ENCODE assay signal across 12 mouse cellular contexts in genomic region chr8:94900617-94901016, GRCm38 (mm10). TPM values are rescaled to one million over a fixed set of nuclear protein-coding genes. Genes with fewer than 3 reads are reported as not detected.
DNase-seq lines count a peak whose midpoint lies in the region; ATAC-seq and TF ChIP-seq lines count a peak whose summit lies in the region.
"Had no signal": no experiment of that assay in that cellular context is flagged by ENCODE, and none has a peak within 500 bp of the region (broad histone marks: within the 10 kb centered on the region; RNA-seq: fewer than 3 reads in every experiment).

No protein-coding gene starts in this region.

- H3K9me3 ChIP-seq in hindbrain, embryonic 12.5 days (replicated peaks): no peaks in the 10 kb centered on the region
- H3K9me3 ChIP-seq in hindbrain, postnatal 0 days (ENCODE audit: low read length): no peaks in the 10 kb centered on the region
- H3K9me3 ChIP-seq in neural tube, embryonic 13.5 days: no peaks in the 10 kb centered on the region
- H3K9me3 ChIP-seq in neural tube, embryonic 15.5 days (replicated peaks): no peaks in the 10 kb centered on the region
- no peaks in the 10 kb centered on the region for H3K9me3 ChIP-seq in intestine, embryonic 15.5 days

- no peak for ATAC-seq in hindbrain, embryonic 12.5 days (ENCODE audit: low FRiP score)
- ATAC-seq in hindbrain, postnatal 0 days: no peak
- ATAC-seq in neural tube, embryonic 13.5 days (ENCODE audit: low read depth): no peak
- no peak for ATAC-seq in neural tube, embryonic 15.5 days (ENCODE audit: low FRiP score)
- no peak for ATAC-seq in intestine, embryonic 15.5 days

- H3K27me3 ChIP-seq in hindbrain, embryonic 12.5 days: no peaks in the 10 kb centered on the region
- no peaks in the 10 kb centered on the region; the same call in 1 of the 2 replicates for H3K27me3 ChIP-seq in hindbrain, postnatal 0 days (ENCODE audit: insufficient read depth, low read length)
- H3K27me3 ChIP-seq in neural tube, embryonic 13.5 days: no peaks in the 10 kb centered on the region
- no peaks in the 10 kb centered on the region for H3K27me3 ChIP-seq in neural tube, embryonic 15.5 days (replicated peaks)
- no peaks in the 10 kb centered on the region for H3K27me3 ChIP-seq in intestine, embryonic 15.5 days (replicated peaks)

- no peak overlapping the region; the same call in 1 of the 2 replicates for H3K4me2 ChIP-seq in hindbrain, embryonic 12.5 days (replicated peaks)
- H3K4me2 ChIP-seq in hindbrain, postnatal 0 days (ENCODE audit: low read depth, low read length): no peak overlapping the region
- no peak overlapping the region for H3K4me2 ChIP-seq in neural tube, embryonic 13.5 days
- H3K4me2 ChIP-seq in neural tube, embryonic 15.5 days: no peak overlapping the region
- peak overlapping the region; percentile 30 for H3K4me2 ChIP-seq in intestine, embryonic 15.5 days (replicated peaks)

- DNase-seq in hindbrain, postnatal 0 days (ENCODE audit: low spot score): no peak
- DNase-seq in left cerebral cortex, adult 9 months (ENCODE audit: low spot score in 2 of 2): no peak
- no peak for DNase-seq in spleen, postnatal 4 days (ENCODE audit: low spot score in 2 of 2)
- DNase-seq in left cerebral cortex, adult 8-10 months (ENCODE audit: low spot score in 2 of 2): no peak
- DNase-seq: cerebellum, adult 11 months; lung, adult 2 months; right cerebral cortex, postnatal 14 days; thymus, adult 2 months had no signal

- peaks cover 15% of the 10 kb centered on the region for H3K4me1 ChIP-seq in hindbrain, embryonic 12.5 days
- peaks cover 15% of the 10 kb centered on the region for H3K4me1 ChIP-seq in hindbrain, postnatal 0 days (ENCODE audit: insufficient read depth, low read length)
- H3K4me1 ChIP-seq in neural tube, embryonic 13.5 days (replicated peaks): peaks cover 46% of the 10 kb centered on the region
- peaks cover 21% of the 10 kb centered on the region for H3K4me1 ChIP-seq in neural tube, embryonic 15.5 days
- H3K4me1 ChIP-seq in intestine, embryonic 15.5 days (replicated peaks): peaks cover 46% of the 10 kb centered on the region

- H3K27ac ChIP-seq in hindbrain, embryonic 12.5 days: no peak overlapping the region
- H3K27ac ChIP-seq in hindbrain, postnatal 0 days: no peak overlapping the region
- no peak overlapping the region for H3K27ac ChIP-seq in neural tube, embryonic 13.5 days (replicated peaks)
- no peak overlapping the region for H3K27ac ChIP-seq in neural tube, embryonic 15.5 days (replicated peaks)
- peak overlapping the region; percentile 86 for H3K27ac ChIP-seq in intestine, embryonic 15.5 days

- 0 out of 2 replicates have a peak overlapping the region, but pooled peaks have one; percentile 20 for H3K9ac ChIP-seq in hindbrain, embryonic 12.5 days
- H3K9ac ChIP-seq in hindbrain, postnatal 0 days (replicated peaks; ENCODE audit: low read length): no peak overlapping the region
- H3K9ac ChIP-seq in neural tube, embryonic 13.5 days: peak overlapping the region; percentile 45; the same call in 1 of the 2 replicates
- H3K9ac ChIP-seq in neural tube, embryonic 15.5 days (replicated peaks): no peak overlapping the region
- H3K9ac ChIP-seq in intestine, embryonic 15.5 days: no peak overlapping the region

- no peaks in the 10 kb centered on the region for H3K36me3 ChIP-seq in hindbrain, embryonic 12.5 days
- H3K36me3 ChIP-seq in hindbrain, postnatal 0 days (ENCODE audit: insufficient read depth, low read length): no peaks in the 10 kb centered on the region; the same call in 1 of the 2 replicates
- no peaks in the 10 kb centered on the region for H3K36me3 ChIP-seq in neural tube, embryonic 13.5 days
- no peaks in the 10 kb centered on the region for H3K36me3 ChIP-seq in neural tube, embryonic 15.5 days
- peaks cover 2% of the 10 kb centered on the region; the same call in 1 of the 2 replicates for H3K36me3 ChIP-seq in intestine, embryonic 15.5 days

- 15% methylated on average over 6 of the region's 6 CpGs for WGBS in hindbrain, embryonic 12.5 days
- 23% methylated on average over 6 of the region's 6 CpGs for WGBS in hindbrain, postnatal 0 days
- WGBS in neural tube, embryonic 13.5 days: 18% methylated on average over 6 of the region's 6 CpGs
- WGBS in neural tube, embryonic 15.5 days: 34% methylated on average over 6 of the region's 6 CpGs
- 22% methylated on average over 6 of the region's 6 CpGs for WGBS in intestine, embryonic 15.5 days

- no peak for TF ChIP-seq CTCF in hindbrain, postnatal 0 days (IDR thresholded peaks at IDR 0.05; ENCODE audit: low read depth)

- H3K4me3 ChIP-seq in hindbrain, embryonic 12.5 days: no peak overlapping the region
- H3K4me3 ChIP-seq in hindbrain, postnatal 0 days (ENCODE audit: low read length): no peak overlapping the region
- no peak overlapping the region for H3K4me3 ChIP-seq in neural tube, embryonic 13.5 days
- no peak overlapping the region for H3K4me3 ChIP-seq in neural tube, embryonic 15.5 days (replicated peaks)
- H3K4me3 ChIP-seq in intestine, embryonic 15.5 days (replicated peaks): no peak overlapping the region

RNA-seq across cellular contexts. Expression of gene Ccdc102a, which starts 17.3 kb away (rescaled TPM):
- polyA plus RNA-seq in hindbrain, embryonic 12.5 days (2016; fragmentation: Nextera tagmentation; extraction: Ambion mirVana): 30.8 and 30.9 TPM in 2 replicates
- 7.8 and 12.8 TPM in 2 replicates for total RNA-seq in hindbrain, postnatal 0 days (2014; rRNA removed)
- polyA plus RNA-seq in hindbrain, postnatal 0 days (2015; fragmentation: Nextera tagmentation; extraction: Ambion mirVana): 5.5 and 6.1 TPM in 2 replicates
- 8.1 and 10.1 TPM in 2 replicates for polyA plus RNA-seq in neural tube, embryonic 13.5 days (2015; fragmentation: Nextera tagmentation; extraction: Ambion mirVana)
- polyA plus RNA-seq in neural tube, embryonic 15.5 days (2015; fragmentation: Nextera tagmentation; extraction: Ambion mirVana): 6.2 and 13.2 TPM in 2 replicates
- 20.1 and 20.7 TPM in 2 replicates for polyA plus RNA-seq in intestine, embryonic 15.5 days (2015; fragmentation: Nextera tagmentation; extraction: Ambion mirVana)
- 1 to 10 TPM; 1.2 to 2.2 (median 1.8) TPM for total RNA-seq in left cerebral cortex, adult 8-10 months (2022)

RNA-seq across cellular contexts. Expression of gene Adgrg5, which starts 22.9 kb away (rescaled TPM):
- polyA plus RNA-seq in hindbrain, embryonic 12.5 days (2016; fragmentation: Nextera tagmentation; extraction: Ambion mirVana): 0.12 TPM in 1 of 2 replicates, not detected in the other
- total RNA-seq in hindbrain, postnatal 0 days (2014; rRNA removed): not detected in 2 replicates
- polyA plus RNA-seq in hindbrain, postnatal 0 days (2015; fragmentation: Nextera tagmentation; extraction: Ambion mirVana): 0.11 TPM in 1 of 2 replicates, not detected in the other
- 0.07 and 0.48 TPM in 2 replicates for polyA plus RNA-seq in neural tube, embryonic 13.5 days (2015; fragmentation: Nextera tagmentation; extraction: Ambion mirVana)
- polyA plus RNA-seq in neural tube, embryonic 15.5 days (2015; fragmentation: Nextera tagmentation; extraction: Ambion mirVana): 0.28 and 1.3 TPM in 2 replicates
- polyA plus RNA-seq in intestine, embryonic 15.5 days (2015; fragmentation: Nextera tagmentation; extraction: Ambion mirVana): 1.3 and 2.1 TPM in 2 replicates
- under 1 TPM in 3 of 4 experiments, not detected in 1; 0.17 to 0.95 (median 0.46) TPM for total RNA-seq in left cerebral cortex, adult 8-10 months (2022)

RNA-seq across cellular contexts. Expression of gene Dok4, which starts 24.5 kb away (rescaled TPM):
- polyA plus RNA-seq in hindbrain, embryonic 12.5 days (2016; fragmentation: Nextera tagmentation; extraction: Ambion mirVana): 28.4 and 29.9 TPM in 2 replicates
- total RNA-seq in hindbrain, postnatal 0 days (2014; rRNA removed): 121 and 127 TPM in 2 replicates
- polyA plus RNA-seq in hindbrain, postnatal 0 days (2015; fragmentation: Nextera tagmentation; extraction: Ambion mirVana): 60.8 and 66.9 TPM in 2 replicates
- 80.2 and 103 TPM in 2 replicates for polyA plus RNA-seq in neural tube, embryonic 13.5 days (2015; fragmentation: Nextera tagmentation; extraction: Ambion mirVana)
- 100 and 116 TPM in 2 replicates for polyA plus RNA-seq in neural tube, embryonic 15.5 days (2015; fragmentation: Nextera tagmentation; extraction: Ambion mirVana)
- 39.4 and 40.3 TPM in 2 replicates for polyA plus RNA-seq in intestine, embryonic 15.5 days (2015; fragmentation: Nextera tagmentation; extraction: Ambion mirVana)
- total RNA-seq in left cerebral cortex, adult 8-10 months (2022): 10 to 100 TPM; 15.1 to 18.3 (median 17.3) TPM

RNA-seq across cellular contexts. Expression of gene Polr2c, which starts 43.4 kb away (rescaled TPM):
- 120 and 129 TPM in 2 replicates for polyA plus RNA-seq in hindbrain, embryonic 12.5 days (2016; fragmentation: Nextera tagmentation; extraction: Ambion mirVana)
- total RNA-seq in hindbrain, postnatal 0 days (2014; rRNA removed): 65.3 and 81.6 TPM in 2 replicates
- 102 TPM in 2 replicates for polyA plus RNA-seq in hindbrain, postnatal 0 days (2015; fragmentation: Nextera tagmentation; extraction: Ambion mirVana)
- polyA plus RNA-seq in neural tube, embryonic 13.5 days (2015; fragmentation: Nextera tagmentation; extraction: Ambion mirVana): 116 and 125 TPM in 2 replicates
- 117 and 122 TPM in 2 replicates for polyA plus RNA-seq in neural tube, embryonic 15.5 days (2015; fragmentation: Nextera tagmentation; extraction: Ambion mirVana)
- 126 and 134 TPM in 2 replicates for polyA plus RNA-seq in intestine, embryonic 15.5 days (2015; fragmentation: Nextera tagmentation; extraction: Ambion mirVana)
- total RNA-seq in left cerebral cortex, adult 8-10 months (2022): 10 to 100 TPM; 64.6 to 75.4 (median 67.0) TPM

Comparison
In these comparisons a context has a peak if more than half of its experiments do, and no peak if none do; other contexts are left out.
1. H3K9ac ChIP-seq: peak in hindbrain, embryonic 12.5 days (single experiment) and neural tube, embryonic 13.5 days (single experiment); none in hindbrain, postnatal 0 days (single experiment), neural tube, embryonic 15.5 days (single experiment) and intestine, embryonic 15.5 days (single experiment).